9 mouse cellular contexts compared by ENCODE assay signal in the genomic region with DNA sequence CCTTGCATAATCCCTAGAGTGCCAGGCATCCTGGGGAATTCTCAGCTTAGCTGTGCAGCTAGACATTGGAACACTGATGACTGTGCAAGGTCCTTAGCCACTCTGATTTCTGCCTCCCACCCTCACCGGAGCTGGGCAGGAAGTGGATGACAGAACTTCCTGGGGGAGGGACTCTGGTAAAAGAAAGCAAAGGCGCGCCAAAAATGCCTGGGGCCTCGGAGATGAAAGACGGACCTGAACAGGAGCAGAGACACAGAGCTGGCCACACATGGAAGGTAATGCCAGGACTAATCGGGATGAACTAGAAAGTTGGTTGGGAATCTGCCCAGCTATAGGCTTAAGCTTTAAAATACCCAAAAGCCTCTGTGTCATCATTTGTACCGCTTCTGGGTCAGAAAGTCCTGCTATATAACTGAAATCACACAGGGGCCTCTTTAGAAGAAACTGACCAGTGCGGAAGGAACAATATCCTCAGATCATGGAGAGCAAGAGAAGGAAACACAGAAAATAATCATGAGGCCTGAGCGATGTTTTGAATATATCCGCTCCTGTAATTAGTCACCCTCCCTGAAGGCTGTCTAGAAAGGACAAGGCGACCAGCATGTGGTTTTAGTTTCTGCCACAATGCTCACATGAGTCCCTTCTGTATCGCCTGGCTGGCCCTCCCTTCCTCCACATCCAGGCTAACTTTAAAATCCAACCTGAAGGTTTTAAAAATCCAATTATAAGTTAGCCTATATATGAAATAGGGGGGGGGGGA. TPM values are rescaled to one million over a fixed set of nuclear protein-coding genes. Genes with fewer than 3 reads are reported as not detected.
DNase-seq lines count a peak whose midpoint lies in the region; ATAC-seq lines count a peak whose summit lies in the region.
"Had no signal": no experiment of that assay in that cellular context is flagged by ENCODE, and none has a peak within 500 bp of the region (broad histone marks: within the 10 kb centered on the region; RNA-seq: fewer than 3 reads in every experiment).

Slfn3 (plus strand) TSS at position 197 of the 760 bp plus-strand sequence.

- H3K27ac ChIP-seq in forebrain, embryonic 14.5 days (ENCODE audit: low read depth, low read length), result no peak within 1 kb of the TSS
- H3K27ac ChIP-seq in midbrain, embryonic 13.5 days, result no peak within 1 kb of the TSS
- H3K27ac ChIP-seq: neural tube, embryonic 12.5 days had no signal

- H3K9ac ChIP-seq in forebrain, embryonic 14.5 days (ENCODE audit: low read length), result no peak within 1 kb of the TSS
- no peak within 1 kb of the TSS for H3K9ac ChIP-seq in midbrain, embryonic 13.5 days (replicated peaks)
- H3K9ac ChIP-seq: neural tube, embryonic 12.5 days had no signal

- H3K4me2 ChIP-seq in forebrain, embryonic 14.5 days (ENCODE audit: low read length), result no peak within 1 kb of the TSS
- no peak within 1 kb of the TSS for H3K4me2 ChIP-seq in midbrain, embryonic 13.5 days (replicated peaks)
- H3K4me2 ChIP-seq: neural tube, embryonic 12.5 days had no signal

- H3K27me3 ChIP-seq in forebrain, embryonic 14.5 days (replicated peaks; ENCODE audit: control insufficient read depth, insufficient read depth, low read length), result no peaks in the 10 kb centered on the region
- H3K27me3 ChIP-seq in midbrain, embryonic 13.5 days, result no peaks in the 10 kb centered on the region
- H3K27me3 ChIP-seq: neural tube, embryonic 12.5 days had no signal

- no peak within 1 kb of the TSS for H3K4me3 ChIP-seq in forebrain, embryonic 14.5 days (ENCODE audit: low read depth, low read length)
- no peak within 1 kb of the TSS for H3K4me3 ChIP-seq in midbrain, embryonic 13.5 days (replicated peaks)
- H3K4me3 ChIP-seq: neural tube, embryonic 12.5 days had no signal

- H3K9me3 ChIP-seq in forebrain, embryonic 14.5 days (replicated peaks; ENCODE audit: control insufficient read depth, low read length), result no peaks in the 10 kb centered on the region
- H3K9me3 ChIP-seq in midbrain, embryonic 13.5 days, result no peaks in the 10 kb centered on the region
- H3K9me3 ChIP-seq: neural tube, embryonic 12.5 days had no signal

- no peaks in the 10 kb centered on the region for H3K4me1 ChIP-seq in forebrain, embryonic 14.5 days (ENCODE audit: control insufficient read depth, insufficient read depth, low read length)
- no peaks in the 10 kb centered on the region for H3K4me1 ChIP-seq in midbrain, embryonic 13.5 days (replicated peaks)
- H3K4me1 ChIP-seq: neural tube, embryonic 12.5 days had no signal

- DNase-seq in 416B (ENCODE audit: low read depth), result peak; percentile 88
- DNase-seq in kidney, adult 18-20 months, result peak; percentile 44
- peak; percentile 54 for DNase-seq in lung, postnatal 10 days
- peak; percentile 46 to 71 for DNase-seq in thymus, adult 18-20 months
- DNase-seq in forebrain, embryonic 14.5 days (ENCODE audit: low spot score), result no peak

- WGBS in forebrain, embryonic 14.5 days, result 80% methylated on average over 12 of the region's 12 CpGs
- 85% methylated on average over 12 of the region's 12 CpGs for WGBS in midbrain, embryonic 13.5 days

- no peaks in the 10 kb centered on the region for H3K36me3 ChIP-seq in forebrain, embryonic 14.5 days (ENCODE audit: control insufficient read depth, insufficient read depth, low read length)
- H3K36me3 ChIP-seq in midbrain, embryonic 13.5 days, result no peaks in the 10 kb centered on the region
- H3K36me3 ChIP-seq: neural tube, embryonic 12.5 days had no signal

- peak; percentile 93 for ATAC-seq in CD4-positive, CD25-positive, alpha-beta regulatory T cell, adult 4 months
- ATAC-seq in erythroblast, adult 5-6 weeks (replicated peaks; ENCODE audit: low FRiP score, poor library complexity, severe bottlenecking), result peak; percentile 62
- ATAC-seq in forebrain, embryonic 14.5 days, result no peak
- ATAC-seq in midbrain, embryonic 13.5 days, result no peak

RNA-seq across cellular contexts. Expression of gene Slfn3, which starts in this region (rescaled TPM):
- 1 to 10 TPM; 3.2 to 4.8 TPM for polyA plus RNA-seq in CD4-positive, CD25-positive, alpha-beta regulatory T cell, adult 4 months (2017; shearing (Covaris generic))
- total RNA-seq in erythroblast, adult 5-6 weeks (2015; ENCODE audit: low replicate concordance), result 8.6 and 10.0 TPM in 2 replicates
- 11.9 and 15.3 TPM in 2 replicates for total RNA-seq in erythroblast, adult 5-6 weeks (2017; ENCODE audit: low replicate concordance)
- 0.25 and 0.28 TPM in 2 replicates for polyA plus RNA-seq in forebrain, embryonic 14.5 days (2014; fragmentation: Nextera tagmentation; extraction: Ambion mirVana)
- 0.11 TPM in 1 of 2 replicates, not detected in the other for polyA plus RNA-seq in midbrain, embryonic 13.5 days (2015; fragmentation: Nextera tagmentation; extraction: Ambion mirVana)

Comparison
In these comparisons a context has a peak if more than half of its experiments do, and no peak if none do; other contexts are left out.
1. ATAC-seq: peak in CD4-positive, CD25-positive, alpha-beta regulatory T cell, adult 4 months (single experiment) and erythroblast, adult 5-6 weeks (single experiment); none in forebrain, embryonic 14.5 days (single experiment) and midbrain, embryonic 13.5 days (single experiment).